Mouse (Mus musculus) ES-Bruce4 (cell line): ENCODE measurements around the gene Zswim1. TPM values are rescaled to one million over a fixed set of nuclear protein-coding genes. Genes with fewer than 3 reads are reported as not detected.

Source experiments
- H3K27ac ChIP-seq: 2 replicates; pipeline ENCODE4 v1.5.1; 2012; ENCODE audit warnings: low read length, inconsistent platforms; ENCODE audit not compliant: insufficient read depth
- H3K27me3 ChIP-seq: 2 replicates; pipeline ENCODE4 v1.6.1; 2012; ENCODE audit warnings: mild to moderate bottlenecking, low read length, inconsistent platforms; ENCODE audit not compliant: control insufficient read depth, poor library complexity, insufficient read depth, severe bottlenecking
- H3K36me3 ChIP-seq: 2 replicates; pipeline ENCODE4 v1.6.1; 2012; ENCODE audit warnings: inconsistent platforms, mild to moderate bottlenecking, low read length, moderate library complexity; ENCODE audit not compliant: control insufficient read depth, poor library complexity, insufficient read depth, severe bottlenecking
- H3K4me1 ChIP-seq: one replicate; pipeline ENCODE4 v1.8.1; 2011; ENCODE audit warnings: low read length; ENCODE audit not compliant: control insufficient read depth, insufficient read depth
- H3K4me3 ChIP-seq: 2 replicates; pipeline ENCODE4 v1.5.1; 2011; ENCODE audit warnings: low read depth, mild to moderate bottlenecking, low read length
- H3K9ac ChIP-seq: 2 replicates; pipeline ENCODE4 v1.6.1; 2012; ENCODE audit warnings: low read depth, mild to moderate bottlenecking, inconsistent platforms; ENCODE audit not compliant: poor library complexity, severe bottlenecking
- H3K9me3 ChIP-seq: replicated peaks from 2 replicates; pipeline ENCODE4 v1.6.1; 2012; ENCODE audit warnings: mild to moderate bottlenecking, low read length, inconsistent platforms; ENCODE audit not compliant: control insufficient read depth, poor library complexity, insufficient read depth, severe bottlenecking
- CTCF ChIP-seq: IDR thresholded peaks from one replicate; pipeline ENCODE4 v1.8.1; 2011; ENCODE audit warnings: low read depth, low read length
- EP300 ChIP-seq: IDR thresholded peaks from 2 replicates; pipeline ENCODE4 v1.6.1; 2011; ENCODE audit warnings: low read depth, low read length; ENCODE audit not compliant: insufficient read depth
- POLR2A ChIP-seq: IDR thresholded peaks from one replicate; pipeline ENCODE4 v1.8.1; 2011; ENCODE audit warnings: low read length; ENCODE audit not compliant: insufficient read depth
- polyA plus RNA-seq: library from polyadenylated mRNA; stranded (reverse); fragments of >200 nt; gene quantifications from 2 replicates; pipeline ENCODE4 v1.2.4, GENCODE M21; 2011; ENCODE audit warnings: low read depth; ENCODE audit not compliant: missing spikeins, insufficient read depth, insufficient read length

The Zswim1 gene
- polyA plus RNA-seq, 1 experiment = 39.5 TPM

DNA sequence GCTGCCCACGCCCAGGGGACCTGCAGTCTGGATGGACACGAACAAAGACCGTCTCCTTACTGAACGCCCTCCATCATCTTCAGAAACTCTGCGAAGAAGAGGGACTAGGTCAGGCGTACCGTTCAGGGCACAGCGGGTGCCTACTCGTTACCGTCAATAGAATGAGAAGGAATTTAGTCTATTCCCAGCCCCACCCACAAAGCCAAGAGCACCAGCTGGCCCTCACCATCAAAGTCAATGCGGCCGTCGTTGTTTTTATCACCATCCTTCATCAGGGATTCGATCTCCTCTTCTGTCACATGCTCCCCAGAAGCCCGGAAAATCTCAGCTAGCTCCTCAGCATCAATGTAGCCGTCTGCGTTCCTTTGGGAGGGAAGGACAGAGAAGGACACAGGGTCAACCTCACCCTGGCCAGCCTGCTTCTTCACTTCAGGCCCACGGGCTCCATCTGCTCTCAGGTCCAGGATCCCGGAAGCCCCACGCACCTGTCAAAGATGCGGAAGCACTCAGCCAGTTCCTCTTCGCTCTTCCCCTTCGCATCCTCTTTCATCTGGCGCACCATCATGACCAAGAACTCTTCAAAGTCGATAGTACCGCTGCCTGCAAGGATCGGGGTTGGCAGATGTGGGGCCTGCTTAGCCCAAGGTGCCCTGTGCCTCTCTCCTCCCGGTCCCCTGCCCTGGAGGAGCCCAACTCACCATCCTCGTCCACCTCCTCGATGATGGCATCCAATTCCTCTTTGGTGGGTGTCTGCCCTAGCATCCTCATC lies 45.1 kb upstream of the Zswim1 start:
- H3K9ac ChIP-seq = no peak overlapping the region
- H3K36me3 ChIP-seq = peaks cover 7% of the 10 kb centered on the region
- H3K4me3 ChIP-seq = no peak overlapping the region
- no peaks in the 10 kb centered on the region for H3K9me3 ChIP-seq
- no peaks in the 10 kb centered on the region for H3K27me3 ChIP-seq
- TF ChIP-seq POLR2A (no peak), EP300 (no peak), CTCF (no peak)
- no peaks in the 10 kb centered on the region for H3K4me1 ChIP-seq
- H3K27ac ChIP-seq = no peak overlapping the region

DNA sequence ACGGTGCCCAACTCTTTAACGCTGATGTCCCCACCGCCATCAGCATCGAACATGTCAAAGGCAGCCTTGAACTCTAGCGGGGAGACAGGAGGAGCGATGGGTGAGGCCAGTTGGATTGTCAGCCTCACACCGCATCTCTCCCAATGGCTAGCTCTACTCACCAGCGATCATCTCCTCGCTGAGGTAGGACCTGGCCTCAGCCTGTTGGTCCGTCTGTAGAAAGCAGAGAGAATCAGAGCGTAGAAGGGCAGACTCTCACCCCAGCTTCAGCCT lies 44.5 kb upstream of the Zswim1 start:
- Histone ChIP-seq H3K9ac (no peak overlapping the region), H3K27ac (no peak overlapping the region), H3K4me1 (no peaks in the 10 kb centered on the region), H3K4me3 (no peak overlapping the region), H3K36me3 (peaks cover 4% of the 10 kb centered on the region), H3K27me3 (no peaks in the 10 kb centered on the region), H3K9me3 (no peaks in the 10 kb centered on the region)
- TF ChIP-seq CTCF = no peak
- no peak for TF ChIP-seq EP300
- no peak for TF ChIP-seq POLR2A

DNA sequence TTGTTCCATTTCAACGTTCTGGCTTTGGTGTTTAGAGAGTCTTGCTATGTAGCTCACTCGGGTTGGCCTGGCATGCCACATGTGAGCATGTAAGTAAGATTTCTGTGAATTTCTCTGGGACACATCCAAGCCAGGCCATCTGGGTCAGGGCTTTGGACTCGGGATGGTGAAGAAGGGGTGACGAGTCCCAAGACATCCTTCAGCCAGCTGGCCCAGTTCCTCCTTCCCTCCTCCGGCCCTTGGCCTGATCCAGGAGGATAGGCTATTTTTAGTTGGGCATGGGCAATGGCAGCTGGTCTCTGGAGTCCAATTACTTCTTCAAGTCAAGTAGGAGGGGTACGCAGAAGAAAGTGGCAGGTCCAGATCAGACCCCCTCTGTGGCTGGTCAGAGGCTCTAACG lies 43.7 kb upstream of the Zswim1 start:
- Histone ChIP-seq H3K27me3 (no peaks in the 10 kb centered on the region), H3K4me1 (no peaks in the 10 kb centered on the region), H3K4me3 (no peak overlapping the region), H3K9me3 (no peaks in the 10 kb centered on the region), H3K36me3 (no peaks in the 10 kb centered on the region), H3K9ac (no peak overlapping the region), H3K27ac (no peak overlapping the region)
- TF ChIP-seq EP300 = no peak
- TF ChIP-seq POLR2A = no peak
- no peak for TF ChIP-seq CTCF

DNA sequence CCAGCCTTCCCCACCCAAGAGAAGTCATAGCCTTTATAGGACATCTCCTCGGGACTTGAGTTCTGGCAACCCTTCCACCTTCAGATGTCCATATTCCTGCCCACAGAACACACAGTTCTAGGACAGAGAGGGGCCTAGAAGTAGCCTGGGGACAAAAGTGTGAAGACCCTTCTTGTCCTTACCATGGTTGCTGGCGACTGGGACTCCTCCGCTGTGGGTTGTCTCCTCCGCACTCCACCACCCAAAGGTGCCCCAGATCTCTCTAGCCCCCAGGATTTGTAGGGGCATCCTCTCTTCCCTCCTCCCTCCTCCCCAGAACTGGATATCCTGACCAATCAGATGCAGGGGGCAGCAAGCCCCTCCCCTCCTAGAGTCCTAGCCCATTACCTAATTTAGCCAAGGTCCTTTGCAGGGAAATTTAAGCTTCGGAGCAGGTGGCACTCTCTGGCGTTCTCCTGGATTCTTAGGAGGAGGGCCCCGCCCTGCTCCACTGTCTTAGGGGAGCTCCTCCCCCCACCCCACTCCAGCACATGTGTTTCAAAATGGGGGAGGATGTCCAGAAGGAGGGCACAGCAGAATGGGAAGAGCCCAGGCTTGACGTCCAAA lies 42.9 kb upstream of the Zswim1 start, which contains the start of gene Tnnc2:
Tnnc2 (minus strand) TSS at position 487 of the 606 bp plus-strand sequence.
- TF ChIP-seq POLR2A (no peak), CTCF (no peak), EP300 (no peak)
- Histone ChIP-seq H3K4me1 (no peaks in the 10 kb centered on the region), H3K27ac (no peak within 1 kb of the TSS), H3K9me3 (no peaks in the 10 kb centered on the region), H3K36me3 (no peaks in the 10 kb centered on the region), H3K9ac (no peak within 1 kb of the TSS), H3K4me3 (no peak within 1 kb of the TSS), H3K27me3 (no peaks in the 10 kb centered on the region)

DNA sequence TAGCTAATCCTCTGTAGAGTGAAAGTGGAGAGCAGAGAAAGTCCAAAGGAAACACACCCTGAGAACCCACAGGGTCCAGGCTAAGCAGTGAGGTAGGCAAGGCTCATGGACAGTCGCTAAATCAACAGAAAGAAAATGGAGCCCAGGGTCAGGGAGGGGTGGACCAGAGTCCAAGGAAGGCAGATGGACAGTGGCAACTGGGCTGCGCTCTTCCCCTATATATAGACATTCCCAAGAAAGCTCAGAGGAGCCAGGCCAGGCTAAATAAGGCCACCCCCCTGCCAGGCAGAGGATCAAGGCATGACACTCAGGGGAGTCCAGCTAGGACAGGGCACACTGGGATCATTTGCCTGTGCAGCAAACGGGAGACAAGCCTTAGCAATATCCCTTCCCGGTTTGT lies 40.6 kb upstream of the Zswim1 start:
- no peak for TF ChIP-seq POLR2A
- no peak for TF ChIP-seq CTCF
- TF ChIP-seq EP300 = no peak
- no peak overlapping the region for H3K27ac ChIP-seq

DNA sequence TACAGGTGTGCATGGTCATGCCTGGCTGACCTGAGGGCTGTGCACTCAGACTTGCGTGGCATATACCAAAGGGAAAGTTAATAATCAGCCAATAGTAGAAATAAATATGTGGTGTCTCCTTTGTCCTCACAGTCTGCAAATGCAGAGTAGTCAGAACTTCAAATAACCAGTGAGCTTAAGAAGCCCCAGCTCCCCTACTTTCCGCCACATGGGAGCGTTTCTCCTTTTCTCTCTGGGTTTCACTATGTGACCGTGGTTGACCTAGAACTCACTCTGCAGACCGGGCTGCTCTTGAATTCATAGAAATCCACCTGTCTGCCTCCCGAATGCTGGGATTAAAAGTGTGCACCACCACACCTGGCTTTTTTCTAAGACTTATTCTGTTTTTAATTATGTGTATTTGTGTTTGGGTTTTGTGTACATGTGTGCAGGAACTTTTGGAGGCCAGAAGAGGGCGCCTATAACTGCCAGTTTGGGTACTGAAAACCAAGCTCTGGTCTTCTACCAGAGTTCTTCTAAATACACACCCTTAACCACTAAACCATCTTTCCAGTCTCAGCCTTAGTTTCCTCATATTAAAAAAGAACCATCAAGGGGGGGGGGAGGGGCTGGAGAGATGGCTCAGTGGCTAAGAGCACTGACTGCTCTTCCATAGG lies 38.4 kb upstream of the Zswim1 start:
- TF ChIP-seq POLR2A (no peak), CTCF (peak; percentile 13)
- Histone ChIP-seq H3K4me3 (no peak overlapping the region), H3K36me3 (no peaks in the 10 kb centered on the region), H3K27me3 (no peaks in the 10 kb centered on the region), H3K27ac (no peak overlapping the region), H3K9ac (no peak overlapping the region), H3K4me1 (peaks cover 9% of the 10 kb centered on the region), H3K9me3 (no peaks in the 10 kb centered on the region)

More for the DNA sequence above, 40.6 kb upstream of the Zswim1 start:
- Histone ChIP-seq H3K27me3 (no peaks in the 10 kb centered on the region), H3K4me1 (no peaks in the 10 kb centered on the region), H3K9ac (no peak overlapping the region), H3K36me3 (no peaks in the 10 kb centered on the region), H3K9me3 (no peaks in the 10 kb centered on the region), H3K4me3 (no peak overlapping the region)
